21 mouse cellular contexts compared by ENCODE assay signal in genomic region chr2:124456999-124457398, GRCm38 (mm10).
A peak's percentile ranks its signal among the peaks of the same experiment; 100 is the strongest.
DNase-seq lines count a peak whose midpoint lies in the region; ATAC-seq and TF ChIP-seq lines count a peak whose summit lies in the region.
"Had no signal": no experiment of that assay in that cellular context is flagged by ENCODE, and none has a peak within 500 bp of the region (broad histone marks: within the 10 kb centered on the region; RNA-seq: fewer than 3 reads in every experiment).

No protein-coding gene starts in this region.

- 74% methylated on average over 4 of the region's 4 CpGs for WGBS in lung, postnatal 0 days

- H3K4me3 ChIP-seq in lung, postnatal 0 days (ENCODE audit: low read depth, low read length): no peak overlapping the region

- ATAC-seq in lung, postnatal 0 days: peak; percentile 53; the same call in 1 of the 2 replicates
- ATAC-seq: activated CD4-positive, CD25-positive, alpha-beta regulatory T cell, adult 4 months; CD4-positive, CD25-positive, alpha-beta regulatory T cell, adult 4 months; Patski had no signal

- H3K27ac ChIP-seq in lung, postnatal 0 days (ENCODE audit: low read length): no peak overlapping the region

- peaks cover 8% of the 10 kb centered on the region; the same call in 1 of the 2 replicates for H3K4me1 ChIP-seq in lung, postnatal 0 days (ENCODE audit: insufficient read depth, low read depth, low read length)

- peak; percentile 53 for TF ChIP-seq EP300 in lung, postnatal 0 days (IDR thresholded peaks at IDR 0.05)

- peak; percentile 22 for DNase-seq in heart, adult 11 months
- DNase-seq in heart, adult 18-20 months: no peak
- DNase-seq in lung, postnatal 0 days (ENCODE audit: low spot score): no peak
- no peak for DNase-seq in lung, adult 18-20 months
- peak; percentile 13 for DNase-seq in lung, postnatal 36 days
- DNase-seq in lung, postnatal 10 days: no peak
- DNase-seq: adrenal gland, adult 2 months; adrenal gland, adult 8-10 months; adrenal gland, postnatal 10 days; adrenal gland, postnatal 14 days; adrenal gland, postnatal 25 days; adrenal gland, postnatal 36 days; B cell, adult 2 months; cerebellum, adult 11 months; cerebellum, adult 11-12 months; cerebellum, adult 18-20 months had no signal

- TF ChIP-seq CTCF in lung, postnatal 0 days (IDR thresholded peaks at IDR 0.05): no peak

- no peak overlapping the region for H3K4me2 ChIP-seq in lung, postnatal 0 days (replicated peaks; ENCODE audit: low read depth, low read length)

- H3K27me3 ChIP-seq in lung, postnatal 0 days (replicated peaks; ENCODE audit: insufficient read depth, low read length): no peaks in the 10 kb centered on the region
- H3K27me3 ChIP-seq: CH12.LX, Patski had no signal

- H3K9ac ChIP-seq in lung, postnatal 0 days (replicated peaks; ENCODE audit: low read depth): no peak overlapping the region

- H3K36me3 ChIP-seq in lung, postnatal 0 days (ENCODE audit: insufficient read depth, low read length): no peaks in the 10 kb centered on the region
- H3K36me3 ChIP-seq: G1E had no signal

- no peaks in the 10 kb centered on the region for H3K9me3 ChIP-seq in lung, postnatal 0 days (ENCODE audit: low read length)

Comparison
In these comparisons a context has a peak if more than half of its experiments do, and no peak if none do; other contexts are left out.
1. DNase-seq: peak in heart, adult 11 months (single experiment) and lung, postnatal 36 days (single experiment); none in heart, adult 18-20 months (0 of 2), lung, postnatal 0 days (single experiment), lung, adult 18-20 months (0 of 2) and lung, postnatal 10 days (single experiment).